Mouse (Mus musculus) small intestine, adult 10 weeks (tissue): ENCODE results near the gene Tnfrsf17. TPM values are rescaled to one million over a fixed set of nuclear protein-coding genes. Genes with fewer than 3 reads are reported as not detected.

Source experiments
- polyA plus RNA-seq: library from polyadenylated mRNA; stranded (reverse); fragments of 350-450 nt; fragmentation: Illumina TruSeq; extraction: RNeasy Lipid Tissue Mini Kit (QIAGEN cat#74804); gene quantifications from one replicate; pipeline ENCODE4 v1.2.3, GENCODE M21; 2014; ENCODE audit warnings: low replicate concordance

Tnfrsf17 gene
- not detected for polyA plus RNA-seq

DNA sequence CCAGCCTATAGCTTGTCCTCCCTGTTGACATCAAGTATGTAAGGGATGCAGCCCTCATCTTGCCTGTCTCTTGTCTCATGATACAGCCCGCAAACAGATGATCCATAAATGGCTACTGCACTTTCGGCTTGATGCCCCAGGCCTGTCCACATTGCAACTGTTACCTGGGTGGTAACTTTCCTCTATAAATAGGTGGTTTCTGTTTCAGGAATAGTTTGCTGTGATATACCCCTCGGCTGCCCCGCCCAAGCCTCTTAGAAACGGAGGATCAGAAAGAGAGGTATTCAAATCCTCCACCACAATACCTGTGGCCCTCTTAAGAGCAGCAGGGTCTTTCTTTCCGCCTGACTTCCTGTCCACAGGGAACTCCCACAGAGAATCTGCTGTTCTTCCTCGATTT, at the start of gene Tnfrsf17:
Tnfrsf17 (plus strand) TSS at position 301 of the 400 bp plus-strand sequence.

GRCm38 (mm10) chr16:11322409-11323323, 9.1 kb downstream of the Tnfrsf17 start, which contains the start of gene Snx29:
Gene Snx29, plus strand, starts transcription at chr16:11322908.

Other genes starting within 250 kb of the Tnfrsf17 start
- gene Litaf, start 247.7 kb upstream of the Tnfrsf17 start, polyA plus RNA-seq, result 66.4 TPM
- 14.9 TPM for gene Txndc11, start 179.2 kb upstream of the Tnfrsf17 start, polyA plus RNA-seq
- 544 TPM for gene Zc3h7a, start 137.4 kb upstream of the Tnfrsf17 start, polyA plus RNA-seq
- gene Rsl1d1, start 110.5 kb upstream of the Tnfrsf17 start, polyA plus RNA-seq, result 125 TPM
- gene Gspt1, start 59.5 kb upstream of the Tnfrsf17 start, polyA plus RNA-seq, result 341 TPM
- gene Snx29, start 9.1 kb downstream of the Tnfrsf17 start, polyA plus RNA-seq, result 1.5 TPM